Mouse (Mus musculus) layer of hippocampus, adult 6 months (tissue): ENCODE measurements around the gene Fmo4. TPM values are rescaled to one million over a fixed set of nuclear protein-coding genes. Genes with fewer than 3 reads are reported as not detected.

Experiments
- long read RNA-seq, 2 experiments: library from polyadenylated mRNA; unstranded; transcript quantifications; one replicate each; pipeline ENCODE4 v2.0.0; 2019 to 2020
- polyA plus RNA-seq: library from polyadenylated mRNA; unstranded; fragments of <200 nt; fragmentation: Nextera tagmentation; gene quantifications from 2 replicates; pipeline ENCODE4 v1.2.3, GENCODE M21; 2021

Gene Fmo4
- polyA plus RNA-seq, result not detected in 2 replicates
- long read RNA-seq, experiment 1, result 0 reads
- long read RNA-seq, experiment 2, result 0 reads

DNA sequence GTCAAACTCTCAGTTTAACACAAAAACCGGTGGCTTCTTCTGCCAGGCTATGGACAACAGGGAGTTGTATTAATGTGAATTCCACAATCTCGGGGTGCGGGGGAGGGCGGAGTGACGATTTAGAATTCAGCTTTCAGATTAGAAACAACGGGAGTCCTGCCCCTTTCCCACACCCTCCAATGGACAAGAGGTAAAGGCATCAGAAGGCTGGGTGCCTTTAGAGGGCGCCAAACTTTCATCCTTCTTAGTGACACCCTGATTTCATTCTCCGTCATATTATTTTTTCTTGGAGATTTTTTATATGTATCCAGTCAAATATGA lies at the start of gene Fmo4:
TSS of gene Fmo4 (minus strand) at position 137 of the 321 bp plus-strand sequence.

Other genes starting within 250 kb of the Fmo4 start
- gene Vamp4, start 243.5 kb downstream of the Fmo4 start, polyA plus RNA-seq, result 44.5 and 47.1 TPM in 2 replicates
- gene Myoc, start 174.8 kb downstream of the Fmo4 start, polyA plus RNA-seq, result 10.3 and 16.4 TPM in 2 replicates
- gene Myocos, start 155.8 kb downstream of the Fmo4 start, polyA plus RNA-seq, result not detected in 2 replicates
- 59.3 and 72.1 TPM in 2 replicates for gene Prrc2c, start 73.4 kb downstream of the Fmo4 start, polyA plus RNA-seq
- 5.8 and 6.8 TPM in 2 replicates for gene Fmo1, start 52.6 kb upstream of the Fmo4 start, polyA plus RNA-seq
- 0.20 and 1.9 TPM in 2 replicates for gene Fmo2, start 84.8 kb upstream of the Fmo4 start, polyA plus RNA-seq
- not detected in 2 replicates for gene Fmo6, start 123.5 kb upstream of the Fmo4 start, polyA plus RNA-seq
- not detected in 2 replicates for gene Fmo3, start 170.6 kb upstream of the Fmo4 start, polyA plus RNA-seq